In genomic region chr12:52603695-52604255, GRCm38 (mm10) we compare ENCODE assay signal across 8 mouse cellular contexts.
DNase-seq lines count a peak whose midpoint lies in the region; TF ChIP-seq lines count a peak whose summit lies in the region.

No protein-coding gene starts in this region.

- peak overlapping the region; percentile 99 for H3K27ac ChIP-seq in midbrain, embryonic 10.5 days (replicated peaks)
- H3K27ac ChIP-seq in testis, adult 2 months (ENCODE audit: control insufficient read depth, insufficient read depth, low read depth, low read length), result peak overlapping the region; percentile 95

- peak; percentile 27 to 53 for DNase-seq in urinary bladder, adult 18-20 months (ENCODE audit: low spot score in 2 of 2)
- DNase-seq in urinary bladder, postnatal 25 days (ENCODE audit: low spot score), result no peak
- DNase-seq in cerebellum, adult 9-11 months, result peak; percentile 88
- peak; percentile 66 to 76 for DNase-seq in frontal cortex, postnatal 14 days (ENCODE audit: low spot score in 2 of 2)
- DNase-seq in induced T-regulatory cell, adult 2 months (ENCODE audit: low read depth), result peak; percentile 88
- DNase-seq in left cerebral cortex, postnatal 25 days (ENCODE audit: low spot score in 2 of 2), result peak; percentile 79 to 92
- DNase-seq in midbrain, embryonic 10.5 days (ENCODE audit: low spot score), result peak; percentile 72

- no peaks in the 10 kb centered on the region for H3K36me3 ChIP-seq in midbrain, embryonic 10.5 days
- H3K36me3 ChIP-seq in testis, adult 2 months (ENCODE audit: control insufficient read depth, insufficient read depth, low read length), result no peaks in the 10 kb centered on the region

- intact Hi-C loops in left cerebral cortex, postnatal 25 days (cut with DNase I), result loop anchor here (1.0 to 10.0 kb wide), 4 partner anchors 33 to 231 kb away; partner anchors contain the start of gene Arhgap5

- no peak for TF ChIP-seq CTCF in testis, adult 2 months (IDR thresholded peaks at IDR 0.05; ENCODE audit: control insufficient read depth, insufficient read depth, insufficient replicate concordance, low read depth, low read length)

- no peak for TF ChIP-seq POLR2A in testis, adult 2 months (IDR thresholded peaks at IDR 0.05; ENCODE audit: control insufficient read depth, low read depth, low read length)

- H3K27me3 ChIP-seq in midbrain, embryonic 10.5 days (ENCODE audit: low read depth, poor library complexity, severe bottlenecking), result no peaks in the 10 kb centered on the region
- no peaks in the 10 kb centered on the region for H3K27me3 ChIP-seq in testis, adult 2 months (ENCODE audit: control insufficient read depth, insufficient read depth, low read length)

- under 1% methylated on average over 21 of the region's 21 CpGs for WGBS in midbrain, embryonic 10.5 days

- peaks cover 2% of the 10 kb centered on the region; the same call in 1 of the 2 replicates for H3K9me3 ChIP-seq in midbrain, embryonic 10.5 days (replicated peaks)

- peaks cover 18% of the 10 kb centered on the region for H3K4me1 ChIP-seq in midbrain, embryonic 10.5 days
- H3K4me1 ChIP-seq in testis, adult 2 months (ENCODE audit: control insufficient read depth, insufficient read depth, low read length), result peaks cover 2% of the 10 kb centered on the region; the same call in 1 of the 2 replicates

- peak overlapping the region; percentile 76 for H3K4me3 ChIP-seq in midbrain, embryonic 10.5 days
- peak overlapping the region; percentile 95 for H3K4me3 ChIP-seq in testis, adult 2 months (ENCODE audit: control insufficient read depth, low read depth, low read length)
